Mouse (Mus musculus) C2C12 (cell line): ENCODE measurements around the gene Aqp1.

ENCODE experiments used
- CTCF ChIP-seq: IDR thresholded peaks from one replicate; pipeline ENCODE4 v1.5.1; 2011; ENCODE audit not compliant: control insufficient read depth, insufficient read depth, insufficient read length
- MAX ChIP-seq: IDR thresholded peaks from one replicate; pipeline ENCODE4 v1.6.1; 2011; ENCODE audit warnings: mild to moderate bottlenecking, control low read depth
- MYOG ChIP-seq: IDR thresholded peaks from one replicate; pipeline ENCODE4 v1.6.1; 2011; ENCODE audit not compliant: control insufficient read depth, insufficient read length; ENCODE audit errors: extremely low read depth
- USF1 ChIP-seq: IDR thresholded peaks from one replicate; pipeline ENCODE4 v1.6.1; 2011; ENCODE audit warnings: low read depth, mild to moderate bottlenecking, control low read depth, moderate library complexity

DNA sequence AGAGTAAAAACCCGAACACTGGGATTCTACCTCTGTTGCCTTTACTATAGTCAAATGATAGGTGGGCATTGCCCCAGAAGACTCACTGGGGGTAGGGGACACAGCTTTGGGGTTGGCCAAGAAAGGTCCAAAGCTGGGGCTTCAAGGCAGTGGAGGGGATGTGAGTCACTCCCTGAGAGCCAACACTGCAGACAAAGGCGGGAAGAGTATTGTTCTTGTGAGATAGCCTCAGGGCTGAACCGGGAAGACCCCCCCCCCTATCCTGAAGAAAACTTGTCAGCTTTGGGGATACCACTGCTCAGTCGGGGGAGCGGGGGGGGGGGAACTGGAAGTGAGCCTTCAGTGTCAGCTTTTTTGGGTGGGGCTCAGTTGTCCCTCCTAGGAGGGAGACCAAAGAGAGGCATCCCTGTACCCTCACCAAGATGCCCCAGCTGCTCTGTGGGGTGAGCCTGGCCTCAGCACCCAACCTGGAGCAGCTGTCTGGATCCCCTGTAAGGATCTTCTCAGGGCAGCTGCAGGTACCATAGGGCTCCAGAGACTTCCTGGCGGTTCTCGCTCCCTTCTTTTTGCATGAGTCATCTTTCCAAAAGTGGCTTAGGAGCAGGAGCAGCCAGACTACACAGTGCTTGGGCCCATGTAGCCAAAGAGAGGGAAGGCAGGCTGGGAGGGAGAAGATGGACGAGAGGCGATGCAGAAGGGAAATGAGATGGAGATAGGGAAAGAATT is 8.2 kb downstream of the Aqp1 start:
- TF ChIP-seq CTCF = no peak
- TF ChIP-seq MAX = no peak
- no peak for TF ChIP-seq MYOG
- TF ChIP-seq USF1 = no peak
